Mouse (Mus musculus) intestine, postnatal 0 days (tissue): ENCODE data around the gene Peg10. TPM values are rescaled to one million over a fixed set of nuclear protein-coding genes. Genes with fewer than 3 reads are reported as not detected.
"Not testable (repeated sequence)": the region's sequence is repeated elsewhere in the genome, so short reads cannot be mapped to it uniquely, and the experiment has no call there.

Experiments used
- ATAC-seq: fragments of 200-750 bp; cut with Nextera tagmentation; 2 replicates; pipeline ENCODE4 v1.8.0; 2017; ENCODE audit warnings: mild to moderate bottlenecking, moderate TSS enrichment, moderate library complexity
- H3K27ac ChIP-seq: fragments of 300-500 bp; sonication (generic); 2 replicates; pipeline ENCODE4 v1.5.1; 2014; ENCODE audit warnings: mild to moderate bottlenecking, low read depth, low read length, moderate library complexity
- H3K27me3 ChIP-seq: fragments of 300-500 bp; sonication (generic); replicated peaks from 2 replicates; pipeline ENCODE4 v1.6.1; 2014; ENCODE audit warnings: low read length, mixed read lengths; ENCODE audit not compliant: control insufficient read depth, insufficient read depth
- H3K36me3 ChIP-seq: fragments of 300-500 bp; sonication (generic); 2 replicates; pipeline ENCODE4 v1.6.1; 2014; ENCODE audit warnings: mild to moderate bottlenecking, moderate library complexity; ENCODE audit not compliant: control insufficient read depth, insufficient read depth
- H3K4me1 ChIP-seq: fragments of 300-500 bp; sonication (generic); replicated peaks from 2 replicates; pipeline ENCODE4 v1.6.1; 2014; ENCODE audit warnings: antibody characterized with exemption, low read length, mixed read lengths; ENCODE audit not compliant: control insufficient read depth, insufficient read depth
- H3K4me2 ChIP-seq: fragments of 300-500 bp; sonication (generic); replicated peaks from 2 replicates; pipeline ENCODE4 v1.6.1; 2014; ENCODE audit warnings: low read depth, mild to moderate bottlenecking, moderate library complexity
- H3K4me3 ChIP-seq: fragments of 300-500 bp; sonication (generic); 2 replicates; pipeline ENCODE4 v1.5.1; 2014; ENCODE audit warnings: low read depth, low read length
- H3K9ac ChIP-seq: fragments of 300-500 bp; sonication (generic); 2 replicates; pipeline ENCODE4 v1.6.1; 2014; ENCODE audit warnings: mild to moderate bottlenecking, low read depth, low read length
- H3K9me3 ChIP-seq: fragments of 300-500 bp; sonication (generic); 2 replicates; pipeline ENCODE4 v1.6.1; 2016; ENCODE audit warnings: mixed run types; ENCODE audit not compliant: control insufficient read depth
- CTCF ChIP-seq: sonication (generic); IDR thresholded peaks from 2 replicates; pipeline ENCODE4 v1.5.1; 2016; ENCODE audit warnings: low read depth, mild to moderate bottlenecking, control low read depth, antibody characterized with exemption, moderate library complexity
- WGBS: fragments of 180-500 bp; shearing (Covaris S2); extraction: QIAGEN DNeasy Blood & Tissue Kit; methylation state at CpG from one replicate; pipeline ENCODE4 v1.1.7; 2014; 5-methylcytosine and 5-hydroxymethylcytosine counted together
- polyA plus RNA-seq: library from polyadenylated mRNA; unstranded; fragments of >200 nt; fragmentation: Nextera tagmentation; extraction: Ambion mirVana; gene quantifications from 2 replicates; pipeline ENCODE4 v1.2.1, GENCODE M21; 2015

Gene Peg10
- polyA plus RNA-seq, 1 experiment from 2014 or later, result 0.55 TPM

GRCm38 (mm10) chr6:4754886-4755285 lies 7.8 kb downstream of the Peg10 start:
- Histone ChIP-seq H3K27me3 (no peaks in the 10 kb centered on the region), H3K9me3 (no peaks in the 10 kb centered on the region), H3K27ac (no peak overlapping the region), H3K4me2 (no peak overlapping the region), H3K36me3 (no peaks in the 10 kb centered on the region), H3K4me3 (no peak overlapping the region), H3K9ac (no peak overlapping the region), H3K4me1 (no peaks in the 10 kb centered on the region)
- WGBS, result 95% methylated on average over 16 of the region's 16 CpGs
- no peak for TF ChIP-seq CTCF
- ATAC-seq, result no peak

- H3K9me3 ChIP-seq, H3K27me3 ChIP-seq, H3K4me3 ChIP-seq, H3K4me1 ChIP-seq, H3K27ac ChIP-seq, ATAC-seq, H3K4me2 ChIP-seq, H3K36me3 ChIP-seq, H3K9ac ChIP-seq: not testable (repeated sequence)
- WGBS, result 40% methylated on average over 3 of the region's 3 CpGs
Observed at GRCm38 (mm10) chr6:4761415-4762142, 14.5 kb downstream of the Peg10 start.

- peak; percentile 90 for ATAC-seq
- Histone ChIP-seq H3K4me2 (no peak overlapping the region), H3K4me1 (no peaks in the 10 kb centered on the region), H3K27ac (no peak overlapping the region), H3K27me3 (no peaks in the 10 kb centered on the region), H3K4me3 (no peak overlapping the region), H3K9me3 (no peaks in the 10 kb centered on the region), H3K9ac (no peak overlapping the region), H3K36me3 (no peaks in the 10 kb centered on the region)
- WGBS, result 36% methylated on average over 2 of the region's 2 CpGs
- TF ChIP-seq CTCF, result no peak
Observed at GRCm38 (mm10) chr6:4762252-4762651, 15.1 kb downstream of the Peg10 start.

- H3K4me1 ChIP-seq, result no peaks in the 10 kb centered on the region
- H3K9me3 ChIP-seq, result no peaks in the 10 kb centered on the region
- 90% methylated on average over 1 of the region's 1 CpGs for WGBS
- H3K9ac ChIP-seq, result no peak overlapping the region
- no peak overlapping the region for H3K27ac ChIP-seq
- H3K4me3 ChIP-seq, result no peak overlapping the region
- H3K36me3 ChIP-seq, result no peaks in the 10 kb centered on the region
- ATAC-seq, result no peak
- TF ChIP-seq CTCF, result no peak
- no peak overlapping the region for H3K4me2 ChIP-seq
- no peaks in the 10 kb centered on the region for H3K27me3 ChIP-seq
Observed at GRCm38 (mm10) chr6:4796281-4796680, 49.2 kb downstream of the Peg10 start.

GRCm38 (mm10) chr6:4797317-4797716 lies 50.2 kb downstream of the Peg10 start:
- not testable (repeated sequence) for H3K4me3 ChIP-seq, ATAC-seq, H3K4me1 ChIP-seq, H3K9me3 ChIP-seq, H3K27me3 ChIP-seq, H3K9ac ChIP-seq, H3K36me3 ChIP-seq, H3K4me2 ChIP-seq, H3K27ac ChIP-seq

- ATAC-seq, result no peak
- no peak overlapping the region for H3K27ac ChIP-seq
- no peak overlapping the region for H3K4me3 ChIP-seq
- no peak overlapping the region for H3K4me2 ChIP-seq
- 6% methylated on average over 2 of the region's 2 CpGs for WGBS
- TF ChIP-seq CTCF, result no peak
- H3K9ac ChIP-seq, result no peak overlapping the region
- no peaks in the 10 kb centered on the region for H3K27me3 ChIP-seq
- H3K36me3 ChIP-seq, result no peaks in the 10 kb centered on the region
- H3K9me3 ChIP-seq, result no peaks in the 10 kb centered on the region
- no peaks in the 10 kb centered on the region for H3K4me1 ChIP-seq
Observed at GRCm38 (mm10) chr6:4798382-4798781, 51.3 kb downstream of the Peg10 start.

GRCm38 (mm10) chr6:4799359-4799758 lies 52.3 kb downstream of the Peg10 start:
- no peak for ATAC-seq
- peak; percentile 21; the same call in 1 of the 2 replicates for TF ChIP-seq CTCF
- no peaks in the 10 kb centered on the region for H3K9me3 ChIP-seq
- no peak overlapping the region for H3K4me3 ChIP-seq
- H3K4me1 ChIP-seq, result no peaks in the 10 kb centered on the region
- no peaks in the 10 kb centered on the region for H3K27me3 ChIP-seq
- H3K36me3 ChIP-seq, result no peaks in the 10 kb centered on the region
- WGBS, result 77% methylated on average over 2 of the region's 2 CpGs
- no peak overlapping the region for H3K9ac ChIP-seq
- no peak overlapping the region for H3K27ac ChIP-seq
- no peak overlapping the region for H3K4me2 ChIP-seq
